Mouse (Mus musculus) kidney, adult 2 months (tissue): ENCODE results near the gene Noct.

Experiments
- CTCF ChIP-seq: fragments of 200-500 bp; conservative IDR thresholded peaks from 2 replicates; pipeline ENCODE4 v1.5.1; 2011; ENCODE audit warnings: low read depth, mild to moderate bottlenecking, control low read depth, low read length, moderate library complexity, mixed read lengths; ENCODE audit not compliant: insufficient read depth, insufficient read length
- POLR2A ChIP-seq: fragments of 200-500 bp; IDR thresholded peaks from one replicate; pipeline ENCODE4 v1.6.1; 2011; ENCODE audit warnings: low read depth, low read length, control low read depth

DNA sequence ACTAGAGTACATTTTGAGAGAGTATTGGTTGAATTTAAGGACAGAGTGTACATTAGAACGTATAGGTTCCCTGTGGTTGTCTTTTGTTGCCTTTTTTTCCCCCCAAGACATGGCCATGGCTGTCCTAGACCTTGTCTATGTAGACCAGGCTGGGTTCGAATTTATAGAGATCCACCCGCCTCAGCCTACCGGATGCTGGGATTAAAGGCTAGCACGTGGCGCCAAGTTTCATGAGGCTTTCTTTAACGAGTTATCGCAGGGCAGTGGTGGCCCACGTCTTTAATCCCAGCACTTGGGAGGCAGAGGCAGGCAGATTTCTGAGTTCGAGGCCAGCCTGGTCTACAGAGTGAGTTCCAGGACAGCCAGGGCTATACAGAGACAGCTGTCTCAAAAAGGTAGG is 1.7 kb downstream of the Noct start:
- TF ChIP-seq CTCF (no peak), POLR2A (no peak)
